Mouse (Mus musculus) kidney, adult 11 months (tissue): Measurements from ENCODE around the gene Oas1e.

Experiments used
- DNase-seq: peaks from one replicate; pipeline ENCODE4 v3.0.0; 2022

Oas1e gene

GRCm38 (mm10) chr5:120775287-120775985 is 19.9 kb downstream of the Oas1e start:
- no peak for DNase-seq

- DNase-seq: no peak
These were observed 25.9 kb downstream of the Oas1e start for GRCm38 (mm10) chr5:120769396-120769795.

- DNase-seq: no peak
These were observed 30.3 kb downstream of the Oas1e start for GRCm38 (mm10) chr5:120765010-120765409.

GRCm38 (mm10) chr5:120761901-120762300 is 33.4 kb downstream of the Oas1e start:
- no peak for DNase-seq

GRCm38 (mm10) chr5:120754215-120754614 is 41.1 kb downstream of the Oas1e start:
- no peak for DNase-seq

- DNase-seq: no peak
These were observed 42.5 kb downstream of the Oas1e start for GRCm38 (mm10) chr5:120752786-120753185.

- DNase-seq: no peak
These were observed 44.1 kb downstream of the Oas1e start for GRCm38 (mm10) chr5:120751206-120751605.

GRCm38 (mm10) chr5:120749688-120750087 is 45.6 kb downstream of the Oas1e start, which contains the start of gene Oas2:
Oas2 (minus strand) TSS chr5:120749853.
- no peak for DNase-seq

GRCm38 (mm10) chr5:120746451-120746850 is 48.9 kb downstream of the Oas1e start:
- DNase-seq: peak; percentile 23

- DNase-seq: no peak
These were observed 53.2 kb downstream of the Oas1e start for GRCm38 (mm10) chr5:120742125-120742524.
